Mouse (Mus musculus) kidney, embryonic 15.5 days (tissue): Measurements from ENCODE around the gene Slc29a3. TPM values are rescaled to one million over a fixed set of nuclear protein-coding genes. Genes with fewer than 3 reads are reported as not detected.
A peak's percentile ranks its signal among the peaks of the same experiment; 100 is the strongest.

Source experiments
- ATAC-seq: fragments of 200-750 bp; cut with Nextera tagmentation; replicated peaks from 2 replicates; pipeline ENCODE4 v1.8.0; 2017; ENCODE audit warnings: moderate TSS enrichment; ENCODE audit not compliant: low FRiP score
- H3K27ac ChIP-seq: fragments of 300-500 bp; sonication (generic); 2 replicates; pipeline ENCODE4 v1.5.1; 2015; ENCODE audit warnings: mild to moderate bottlenecking, inconsistent platforms
- H3K27me3 ChIP-seq: fragments of 300-500 bp; sonication (generic); 2 replicates; pipeline ENCODE4 v1.6.1; 2015; ENCODE audit warnings: inconsistent platforms
- H3K36me3 ChIP-seq: fragments of 300-500 bp; sonication (generic); 2 replicates; pipeline ENCODE4 v1.6.1; 2015; ENCODE audit warnings: inconsistent platforms
- H3K4me1 ChIP-seq: fragments of 300-500 bp; sonication (generic); 2 replicates; pipeline ENCODE4 v1.6.1; 2015; ENCODE audit warnings: inconsistent platforms
- H3K4me2 ChIP-seq: fragments of 300-500 bp; sonication (generic); 2 replicates; pipeline ENCODE4 v1.6.1; 2015; ENCODE audit warnings: moderate library complexity, mild to moderate bottlenecking, inconsistent platforms
- H3K4me3 ChIP-seq: fragments of 300-500 bp; sonication (generic); replicated peaks from 2 replicates; pipeline ENCODE4 v1.5.1; 2015; ENCODE audit warnings: mild to moderate bottlenecking, inconsistent platforms
- H3K9ac ChIP-seq: fragments of 300-500 bp; sonication (generic); 2 replicates; pipeline ENCODE4 v1.6.1; 2015; ENCODE audit warnings: mild to moderate bottlenecking, inconsistent platforms
- H3K9me3 ChIP-seq: fragments of 300-500 bp; sonication (generic); replicated peaks from 2 replicates; pipeline ENCODE4 v1.6.1; 2016; ENCODE audit warnings: inconsistent platforms
- WGBS: fragments of 180-500 bp; shearing (Covaris S2); methylation state at CpG from one replicate; pipeline ENCODE4 v1.1.7; 2015; ENCODE audit warnings: mixed read lengths; 5-methylcytosine and 5-hydroxymethylcytosine counted together
- polyA plus RNA-seq: library from polyadenylated mRNA; unstranded; fragments of >200 nt; fragmentation: Nextera tagmentation; extraction: Ambion mirVana; gene quantifications from 2 replicates; pipeline ENCODE4 v1.2.1, GENCODE M21; 2015

Slc29a3 gene
- polyA plus RNA-seq, 1 experiment from 2014 or later = 15.5 TPM

DNA sequence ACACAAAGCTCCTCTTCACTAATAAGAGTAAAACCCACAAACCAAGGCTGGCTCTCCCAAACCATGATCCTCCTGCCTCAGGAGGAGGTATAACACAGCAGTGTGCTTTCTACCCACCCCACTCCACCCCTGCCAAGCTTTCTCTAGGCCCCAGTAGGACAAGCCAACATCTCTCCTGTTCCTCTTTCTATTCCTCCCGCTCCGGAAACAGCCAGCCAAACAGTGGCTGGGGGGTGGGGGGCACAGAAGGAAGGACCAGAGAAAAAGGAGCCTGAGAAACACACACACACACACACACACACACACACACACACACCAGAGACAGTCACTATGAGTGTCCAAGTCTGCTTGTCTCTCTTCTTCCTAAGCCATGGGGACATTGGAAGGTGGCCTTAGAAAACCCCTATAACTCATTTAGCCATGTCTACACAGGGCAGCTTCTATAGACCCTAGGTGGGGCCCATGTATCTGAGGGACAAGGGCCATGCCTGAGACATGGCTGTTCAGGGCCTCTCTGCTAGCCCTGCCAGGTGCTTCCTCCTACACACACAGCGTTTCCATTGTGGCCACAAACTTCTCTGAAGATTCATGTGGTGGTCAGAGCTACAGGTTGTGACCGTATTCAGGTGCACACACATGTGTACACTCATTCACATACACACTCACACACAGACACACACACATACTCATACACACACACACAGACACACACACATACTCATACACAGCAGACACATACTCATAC is 12.8 kb downstream of the Slc29a3 start:
- Histone ChIP-seq H3K36me3 (no peaks in the 10 kb centered on the region), H3K27me3 (no peaks in the 10 kb centered on the region), H3K4me2 (no peak overlapping the region), H3K4me3 (no peak overlapping the region), H3K9ac (no peak overlapping the region), H3K27ac (no peak overlapping the region), H3K4me1 (peaks cover 28% of the 10 kb centered on the region), H3K9me3 (no peaks in the 10 kb centered on the region)
- no peak for ATAC-seq
- WGBS = 90% methylated on average over 4 of the region's 4 CpGs

GRCm38 (mm10) chr10:60737886-60738640 is 14.5 kb downstream of the Slc29a3 start:
- peak overlapping the region; percentile 64; the same call in 1 of the 2 replicates for H3K27ac ChIP-seq
- no peak for ATAC-seq
- no peak overlapping the region for H3K4me2 ChIP-seq
- H3K36me3 ChIP-seq = no peaks in the 10 kb centered on the region
- peaks cover 24% of the 10 kb centered on the region for H3K4me1 ChIP-seq
- no peaks in the 10 kb centered on the region for H3K27me3 ChIP-seq
- H3K9ac ChIP-seq = no peak overlapping the region
- H3K4me3 ChIP-seq = no peak overlapping the region
- H3K9me3 ChIP-seq = no peaks in the 10 kb centered on the region
- 83% methylated on average over 8 of the region's 9 CpGs for WGBS

DNA sequence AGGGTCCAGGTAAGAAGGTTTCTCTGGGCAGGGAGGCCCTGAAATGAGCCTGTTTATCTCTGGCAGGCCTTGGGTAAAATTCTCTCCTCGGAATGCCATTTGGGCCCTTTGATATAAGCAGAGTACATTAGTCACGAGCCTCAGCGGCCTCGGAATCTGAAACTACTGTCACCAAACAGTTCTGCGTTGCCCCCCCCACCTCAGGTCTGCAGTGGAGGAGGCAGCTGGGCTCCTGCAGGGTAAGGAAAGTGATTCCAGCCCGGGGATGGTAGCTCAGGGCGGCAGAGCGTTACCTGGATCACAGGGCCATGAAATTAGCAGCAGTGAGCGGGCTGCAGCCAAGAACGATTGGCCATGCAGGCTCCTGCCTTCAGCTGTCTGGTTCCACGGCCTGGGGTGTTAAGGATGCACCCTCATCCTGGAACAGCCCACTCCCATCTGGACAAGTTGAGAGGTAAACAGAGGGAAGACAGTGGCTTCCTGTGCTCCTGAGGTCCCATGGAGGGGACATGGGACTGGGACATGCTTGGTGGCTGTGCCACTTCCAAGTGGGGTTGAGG is 15.3 kb downstream of the Slc29a3 start:
- Histone ChIP-seq H3K9ac (no peak overlapping the region), H3K4me1 (peaks cover 26% of the 10 kb centered on the region), H3K27ac (peak overlapping the region; percentile 64), H3K27me3 (no peaks in the 10 kb centered on the region), H3K4me2 (no peak overlapping the region), H3K9me3 (no peaks in the 10 kb centered on the region), H3K4me3 (no peak overlapping the region), H3K36me3 (no peaks in the 10 kb centered on the region)
- peak; percentile 61 for ATAC-seq
- 39% methylated on average over 11 of the region's 11 CpGs for WGBS

DNA sequence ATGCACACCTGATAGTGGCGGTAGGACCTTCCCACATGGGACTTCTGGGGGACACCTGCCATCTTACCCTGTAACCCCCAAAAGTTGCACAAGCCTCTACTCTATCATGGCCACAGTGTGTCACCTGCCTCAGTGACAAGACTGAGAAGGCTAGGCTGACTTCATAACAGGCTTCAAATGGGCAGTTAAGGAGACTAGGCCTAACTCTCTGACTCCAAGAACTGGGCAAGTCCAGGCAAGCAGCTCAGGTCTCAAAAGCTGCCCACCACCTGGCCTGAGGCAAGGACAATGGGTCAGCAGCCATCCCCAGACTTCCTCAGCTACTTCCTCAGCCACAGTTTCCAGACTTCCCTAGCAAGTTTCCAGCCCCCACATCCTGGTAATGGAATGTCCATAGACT is 16.9 kb downstream of the Slc29a3 start:
- no peak for ATAC-seq

GRCm38 (mm10) chr10:60733471-60733870 is 19.1 kb downstream of the Slc29a3 start:
- Histone ChIP-seq H3K9me3 (no peaks in the 10 kb centered on the region), H3K4me1 (peaks cover 23% of the 10 kb centered on the region), H3K27me3 (no peaks in the 10 kb centered on the region), H3K4me2 (no peak overlapping the region), H3K27ac (no peak overlapping the region), H3K4me3 (no peak overlapping the region), H3K36me3 (no peaks in the 10 kb centered on the region), H3K9ac (no peak overlapping the region)
- WGBS = 68% methylated on average over 8 of the region's 8 CpGs
- ATAC-seq = no peak

More for the DNA sequence above, 16.9 kb downstream of the Slc29a3 start:
- no peaks in the 10 kb centered on the region for H3K27me3 ChIP-seq
- H3K4me1 ChIP-seq = peaks cover 26% of the 10 kb centered on the region
- no peak overlapping the region for H3K4me3 ChIP-seq
- no peak overlapping the region for H3K27ac ChIP-seq
- no peak overlapping the region for H3K4me2 ChIP-seq
- no peaks in the 10 kb centered on the region for H3K9me3 ChIP-seq
- H3K9ac ChIP-seq = no peak overlapping the region
- no peaks in the 10 kb centered on the region for H3K36me3 ChIP-seq
- WGBS = 100% methylated on average over 1 of the region's 1 CpGs

DNA sequence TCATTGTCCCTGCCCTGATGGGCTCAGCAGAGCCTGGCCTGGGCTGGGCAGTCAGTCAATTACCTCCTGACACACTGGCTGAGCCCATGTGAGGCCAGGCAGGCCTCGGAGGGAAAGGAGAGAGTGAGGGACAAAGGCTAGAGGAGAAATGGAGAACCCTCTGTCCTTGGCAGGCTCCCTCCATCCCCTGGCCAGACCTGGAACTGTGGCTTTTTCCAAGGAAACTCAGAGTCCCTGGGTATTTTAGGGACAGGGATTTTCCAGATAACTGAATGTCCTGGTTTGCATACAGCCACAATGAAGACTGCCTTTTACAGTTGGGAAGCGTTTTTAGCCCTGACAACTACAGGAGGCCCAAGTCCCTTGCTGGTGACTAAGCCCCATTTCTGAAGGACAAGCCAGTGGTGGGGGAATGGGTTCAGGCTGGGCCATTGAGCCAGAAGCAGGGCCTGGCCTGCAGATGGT is 20.2 kb downstream of the Slc29a3 start:
- no peaks in the 10 kb centered on the region for H3K9me3 ChIP-seq
- no peaks in the 10 kb centered on the region for H3K27me3 ChIP-seq
- H3K27ac ChIP-seq = no peak overlapping the region
- ATAC-seq = no peak
- peaks cover 19% of the 10 kb centered on the region for H3K4me1 ChIP-seq
- H3K9ac ChIP-seq = no peak overlapping the region
- H3K4me2 ChIP-seq = no peak overlapping the region
- H3K4me3 ChIP-seq = no peak overlapping the region
- 59% methylated on average over 2 of the region's 2 CpGs for WGBS
- no peaks in the 10 kb centered on the region for H3K36me3 ChIP-seq

DNA sequence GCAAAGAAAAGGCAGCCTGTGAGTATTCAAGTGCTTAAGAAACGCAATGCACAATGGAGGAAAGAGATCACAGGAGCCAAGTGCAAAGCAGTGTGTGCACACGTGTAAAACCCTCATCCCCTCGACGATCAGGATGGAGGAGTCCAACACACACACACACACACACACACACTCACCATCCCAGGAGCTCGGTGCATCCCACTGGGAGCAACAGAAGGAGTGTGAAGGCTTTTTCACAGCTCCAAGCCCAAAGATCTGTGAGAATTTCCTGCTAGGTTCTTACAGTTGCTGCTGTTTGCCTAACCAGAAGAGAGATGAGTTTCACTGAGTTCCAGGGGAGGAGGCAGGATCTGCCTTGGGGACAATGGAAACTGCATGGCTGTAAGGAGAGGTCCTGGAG is 20.9 kb downstream of the Slc29a3 start:
- ATAC-seq = no peak
- H3K9me3 ChIP-seq = no peaks in the 10 kb centered on the region

DNA sequence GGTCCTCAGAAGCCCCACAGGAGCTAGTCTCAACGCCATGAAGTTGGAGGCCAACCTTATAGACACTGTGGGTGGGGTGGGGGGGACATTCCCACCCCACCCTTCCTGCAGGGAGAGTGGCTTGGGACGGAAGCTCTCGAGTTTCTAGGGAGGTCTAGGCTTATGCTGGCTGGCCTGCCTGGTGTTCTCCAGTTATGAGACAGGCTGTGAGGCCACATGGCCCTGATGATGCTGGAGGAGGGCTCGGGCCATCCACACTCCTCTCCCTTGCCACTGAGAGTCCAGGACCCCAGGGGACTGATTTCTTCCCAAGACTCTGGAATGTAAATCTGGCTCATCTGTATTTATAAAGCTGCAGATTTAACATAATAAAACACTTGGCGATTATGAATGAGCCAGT is 25.3 kb downstream of the Slc29a3 start:
- Histone ChIP-seq H3K4me2 (no peak overlapping the region), H3K36me3 (no peaks in the 10 kb centered on the region), H3K4me1 (no peaks in the 10 kb centered on the region), H3K4me3 (no peak overlapping the region), H3K9me3 (no peaks in the 10 kb centered on the region), H3K27ac (no peak overlapping the region), H3K27me3 (no peaks in the 10 kb centered on the region), H3K9ac (no peak overlapping the region)
- 32% methylated on average over 5 of the region's 5 CpGs for WGBS
- ATAC-seq = no peak

More for the DNA sequence above, 20.9 kb downstream of the Slc29a3 start:
- H3K4me1 ChIP-seq = peaks cover 12% of the 10 kb centered on the region
- no peaks in the 10 kb centered on the region for H3K36me3 ChIP-seq
- H3K27ac ChIP-seq = no peak overlapping the region
- no peak overlapping the region for H3K9ac ChIP-seq
- H3K27me3 ChIP-seq = no peaks in the 10 kb centered on the region
- no peak overlapping the region for H3K4me3 ChIP-seq
- no peak overlapping the region for H3K4me2 ChIP-seq
- 56% methylated on average over 5 of the region's 5 CpGs for WGBS

DNA sequence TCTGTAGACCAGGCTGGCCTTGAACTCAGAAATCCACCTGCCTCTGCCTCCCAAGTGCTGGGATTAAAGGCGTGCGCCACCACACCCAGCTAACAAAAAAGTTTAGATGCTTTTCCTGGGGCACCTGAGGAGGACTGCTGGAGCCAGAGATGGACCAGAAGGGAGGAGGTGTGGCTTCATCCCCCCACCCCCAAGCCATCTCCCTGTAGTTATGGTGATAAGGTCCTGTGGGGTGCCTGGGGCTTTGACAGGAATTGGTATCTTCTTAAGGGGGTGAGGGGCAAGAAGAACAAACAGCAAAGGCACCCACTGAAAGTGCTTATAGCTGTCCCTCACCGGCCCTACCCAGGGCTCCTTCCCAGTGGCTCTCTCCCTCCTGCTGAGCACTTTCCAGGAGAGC is 25.7 kb downstream of the Slc29a3 start:
- no peak overlapping the region for H3K4me3 ChIP-seq
- H3K4me2 ChIP-seq = no peak overlapping the region
- H3K36me3 ChIP-seq = no peaks in the 10 kb centered on the region
- no peak overlapping the region for H3K27ac ChIP-seq
- no peak for ATAC-seq
- 81% methylated on average over 3 of the region's 3 CpGs for WGBS
- no peaks in the 10 kb centered on the region for H3K27me3 ChIP-seq
- H3K4me1 ChIP-seq = no peaks in the 10 kb centered on the region
- H3K9me3 ChIP-seq = no peaks in the 10 kb centered on the region
- H3K9ac ChIP-seq = no peak overlapping the region

GRCm38 (mm10) chr10:60724496-60724895 is 28.1 kb downstream of the Slc29a3 start:
- no peak overlapping the region for H3K9ac ChIP-seq
- no peak overlapping the region for H3K27ac ChIP-seq
- no peaks in the 10 kb centered on the region for H3K9me3 ChIP-seq
- no peak for ATAC-seq
- peaks cover 5% of the 10 kb centered on the region; the same call in 1 of the 2 replicates for H3K36me3 ChIP-seq
- H3K4me1 ChIP-seq = no peaks in the 10 kb centered on the region
- 81% methylated on average over 6 of the region's 6 CpGs for WGBS
- H3K27me3 ChIP-seq = no peaks in the 10 kb centered on the region
- H3K4me3 ChIP-seq = no peak overlapping the region
- no peak overlapping the region for H3K4me2 ChIP-seq

GRCm38 (mm10) chr10:60723345-60723744 is 29.2 kb downstream of the Slc29a3 start:
- no peak for ATAC-seq
- Histone ChIP-seq H3K4me2 (no peak overlapping the region), H3K27ac (no peak overlapping the region), H3K9me3 (no peaks in the 10 kb centered on the region), H3K4me1 (no peaks in the 10 kb centered on the region), H3K36me3 (peaks cover 10% of the 10 kb centered on the region), H3K27me3 (no peaks in the 10 kb centered on the region), H3K9ac (no peak overlapping the region), H3K4me3 (no peak overlapping the region)
- WGBS = 45% methylated on average over 1 of the region's 1 CpGs

- Histone ChIP-seq H3K27me3 (no peaks in the 10 kb centered on the region), H3K4me3 (no peak overlapping the region), H3K4me1 (no peaks in the 10 kb centered on the region), H3K9ac (no peak overlapping the region), H3K9me3 (no peaks in the 10 kb centered on the region), H3K36me3 (peaks cover 12% of the 10 kb centered on the region), H3K4me2 (no peak overlapping the region), H3K27ac (no peak overlapping the region)
- WGBS = 72% methylated on average over 12 of the region's 12 CpGs
- ATAC-seq = no peak
Observed at GRCm38 (mm10) chr10:60721640-60722039, 31.0 kb downstream of the Slc29a3 start.
